Mouse (Mus musculus): ENCODE measurements around the gene Heatr4. TPM values are rescaled to one million over a fixed set of nuclear protein-coding genes. Genes with fewer than 3 reads are reported as not detected.
"Not testable (repeated sequence)": the region's sequence is repeated elsewhere in the genome, so short reads cannot be mapped to it uniquely, and the experiment has no call there.

Heatr4 gene
- polyA plus RNA-seq, 1 experiment: 0.03 TPM

GRCm38 (mm10) chr12:84008729-84009128 is 24.1 kb upstream of the Heatr4 start:
- H3K4me1 ChIP-seq (ENCODE audit: control insufficient read depth, insufficient read depth, low read length): peaks cover 3% of the 10 kb centered on the region
- 65% methylated on average over 8 of the region's 8 CpGs for WGBS
- no peak for DNase-seq
- H3K4me3 ChIP-seq (replicated peaks; ENCODE audit: insufficient read depth, low read depth, low read length): no peak overlapping the region
- no peaks in the 10 kb centered on the region for H3K27me3 ChIP-seq (ENCODE audit: control insufficient read depth, insufficient read depth, low read length)
- no peak for TF ChIP-seq POLR2A (IDR thresholded peaks at IDR 0.05; ENCODE audit: borderline replicate concordance, insufficient read depth, low read length)
- no peak for TF ChIP-seq CTCF (IDR thresholded peaks at IDR 0.05; ENCODE audit: borderline replicate concordance, insufficient read depth, low read depth, low read length)
- H3K27ac ChIP-seq (ENCODE audit: insufficient read depth, low read length): no peak overlapping the region

DNA sequence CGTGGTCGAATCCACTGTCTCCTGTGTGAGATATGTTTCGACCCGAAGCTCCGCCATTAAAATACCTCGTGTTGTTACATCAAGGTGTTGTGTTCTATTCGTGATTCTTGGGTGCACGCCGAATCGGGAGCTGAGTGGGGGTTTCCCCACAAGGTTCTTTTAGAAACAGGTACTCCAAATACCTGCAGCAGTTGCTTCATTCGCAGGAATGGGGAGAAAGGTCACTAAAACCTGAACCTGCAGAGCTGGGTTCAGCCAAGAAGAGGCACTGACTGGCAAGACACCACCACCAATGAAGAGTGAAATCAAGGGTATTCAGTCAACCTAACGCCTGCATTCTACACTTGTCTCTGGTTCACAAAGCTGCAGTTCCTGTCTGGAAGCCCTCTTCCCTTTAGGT is 23.6 kb upstream of the Heatr4 start:
- no peak for DNase-seq
- TF ChIP-seq CTCF (IDR thresholded peaks at IDR 0.05; ENCODE audit: borderline replicate concordance, insufficient read depth, low read depth, low read length): no peak
- no peak for TF ChIP-seq POLR2A (IDR thresholded peaks at IDR 0.05; ENCODE audit: borderline replicate concordance, insufficient read depth, low read length)
- H3K4me3 ChIP-seq (replicated peaks; ENCODE audit: insufficient read depth, low read depth, low read length): no peak overlapping the region
- H3K27ac ChIP-seq (ENCODE audit: insufficient read depth, low read length): no peak overlapping the region
- peaks cover 3% of the 10 kb centered on the region for H3K4me1 ChIP-seq (ENCODE audit: control insufficient read depth, insufficient read depth, low read length)
- no peaks in the 10 kb centered on the region for H3K27me3 ChIP-seq (ENCODE audit: control insufficient read depth, insufficient read depth, low read length)
- 92% methylated on average over 12 of the region's 12 CpGs for WGBS

DNA sequence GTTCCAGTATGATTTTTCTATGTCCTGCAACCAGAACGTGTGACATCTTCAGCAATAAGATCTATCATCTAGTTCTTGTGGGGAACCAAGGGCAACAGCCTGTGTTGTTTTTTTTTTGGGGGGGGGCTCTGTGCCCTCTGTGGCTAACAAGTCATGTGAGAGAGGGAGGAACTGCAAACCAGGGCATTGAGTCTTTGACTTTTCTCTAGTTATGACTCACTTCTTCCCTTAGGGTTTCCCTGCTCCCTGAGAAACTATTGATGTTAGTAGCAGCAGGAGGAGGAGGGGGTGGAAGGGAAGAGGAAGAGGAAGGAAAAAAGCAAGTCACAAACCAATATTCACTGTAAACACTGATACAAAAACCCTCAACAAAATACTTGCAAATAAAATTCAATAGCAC is 19.2 kb upstream of the Heatr4 start:
- Histone ChIP-seq H3K27me3 (ENCODE audit: control insufficient read depth, insufficient read depth, low read length) (no peaks in the 10 kb centered on the region), H3K4me1 (ENCODE audit: control insufficient read depth, insufficient read depth, low read length) (no peaks in the 10 kb centered on the region), H3K4me3 (replicated peaks; ENCODE audit: insufficient read depth, low read depth, low read length) (no peak overlapping the region), H3K27ac (ENCODE audit: insufficient read depth, low read length) (no peak overlapping the region)
- WGBS: 88% methylated on average over 1 of the region's 1 CpGs
- DNase-seq: no peak
- TF ChIP-seq POLR2A (IDR thresholded peaks at IDR 0.05; ENCODE audit: borderline replicate concordance, insufficient read depth, low read length) (no peak), CTCF (IDR thresholded peaks at IDR 0.05; ENCODE audit: borderline replicate concordance, insufficient read depth, low read depth, low read length) (no peak)

GRCm38 (mm10) chr12:84000418-84000817 is 15.8 kb upstream of the Heatr4 start:
- H3K27me3 ChIP-seq (ENCODE audit: control insufficient read depth, insufficient read depth, low read length): no peaks in the 10 kb centered on the region
- DNase-seq: no peak
- WGBS: 96% methylated on average over 3 of the region's 3 CpGs

DNA sequence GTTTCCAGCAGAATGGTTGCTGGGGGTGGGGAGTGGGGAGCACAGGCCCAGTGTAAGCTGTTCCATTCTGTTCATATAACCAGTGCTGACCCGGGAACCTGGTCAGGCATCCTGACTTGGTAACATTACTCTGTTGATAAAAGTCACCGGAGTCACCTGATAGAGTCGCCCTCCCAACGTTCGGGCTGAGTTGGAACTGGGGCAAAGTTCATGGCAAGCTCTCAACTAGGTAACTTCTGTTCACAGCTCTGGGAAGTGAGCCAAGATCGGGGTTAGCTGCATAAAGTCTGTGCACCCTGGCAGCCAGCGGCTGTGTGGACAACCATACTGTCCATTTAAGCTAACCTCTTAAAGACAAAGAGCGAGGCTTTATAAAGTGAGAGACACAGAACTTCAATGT is 14.6 kb upstream of the Heatr4 start:
- not testable (repeated sequence) for DNase-seq; H3K27ac ChIP-seq (ENCODE audit: insufficient read depth, low read length); H3K4me3 ChIP-seq (replicated peaks; ENCODE audit: insufficient read depth, low read depth, low read length); H3K27me3 ChIP-seq (ENCODE audit: control insufficient read depth, insufficient read depth, low read length); H3K4me1 ChIP-seq (ENCODE audit: control insufficient read depth, insufficient read depth, low read length)
- 52% methylated on average over 8 of the region's 8 CpGs for WGBS

More at GRCm38 (mm10) chr12:84000418-84000817, 15.8 kb upstream of the Heatr4 start:
- no peak overlapping the region for H3K27ac ChIP-seq (ENCODE audit: insufficient read depth, low read length)
- no peak overlapping the region for H3K4me3 ChIP-seq (replicated peaks; ENCODE audit: insufficient read depth, low read depth, low read length)
- TF ChIP-seq POLR2A (IDR thresholded peaks at IDR 0.05; ENCODE audit: borderline replicate concordance, insufficient read depth, low read length) (no peak), CTCF (IDR thresholded peaks at IDR 0.05; ENCODE audit: borderline replicate concordance, insufficient read depth, low read depth, low read length) (no peak)
- no peaks in the 10 kb centered on the region for H3K4me1 ChIP-seq (ENCODE audit: control insufficient read depth, insufficient read depth, low read length)

GRCm38 (mm10) chr12:83998341-83999107 is 13.9 kb upstream of the Heatr4 start:
- TF ChIP-seq CTCF (IDR thresholded peaks at IDR 0.05; ENCODE audit: borderline replicate concordance, insufficient read depth, low read depth, low read length): no peak
- TF ChIP-seq POLR2A (IDR thresholded peaks at IDR 0.05; ENCODE audit: borderline replicate concordance, insufficient read depth, low read length): no peak
- Histone ChIP-seq H3K27ac (ENCODE audit: insufficient read depth, low read length) (no peak overlapping the region), H3K27me3 (ENCODE audit: control insufficient read depth, insufficient read depth, low read length) (no peaks in the 10 kb centered on the region), H3K4me3 (replicated peaks; ENCODE audit: insufficient read depth, low read depth, low read length) (no peak overlapping the region), H3K4me1 (ENCODE audit: control insufficient read depth, insufficient read depth, low read length) (no peaks in the 10 kb centered on the region)
- DNase-seq: no peak
- 27% methylated on average over 11 of the region's 11 CpGs for WGBS

DNA sequence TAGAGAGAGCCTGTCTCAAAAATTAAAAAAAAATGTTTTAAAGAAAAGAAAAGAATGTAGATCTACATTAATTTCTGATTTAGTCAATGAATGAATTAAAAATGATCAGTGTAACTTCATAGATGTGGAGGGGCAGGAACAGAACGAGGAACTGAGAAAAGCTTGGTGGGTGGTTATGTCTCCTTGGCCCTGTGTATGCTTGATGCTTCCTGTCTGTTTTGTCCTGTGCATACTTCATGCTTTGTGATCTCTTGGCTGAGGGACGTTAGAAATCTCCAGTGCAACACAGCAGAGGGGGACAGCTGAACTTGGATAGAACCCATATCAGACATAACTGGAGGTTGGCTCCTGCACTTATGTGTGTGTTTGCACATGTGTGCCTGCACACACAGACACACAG is 12.6 kb upstream of the Heatr4 start:
- no peak overlapping the region for H3K27ac ChIP-seq (ENCODE audit: insufficient read depth, low read length)
- TF ChIP-seq CTCF (IDR thresholded peaks at IDR 0.05; ENCODE audit: borderline replicate concordance, insufficient read depth, low read depth, low read length): no peak
- TF ChIP-seq POLR2A (IDR thresholded peaks at IDR 0.05; ENCODE audit: borderline replicate concordance, insufficient read depth, low read length): no peak
- 59% methylated on average over 2 of the region's 2 CpGs for WGBS
- H3K27me3 ChIP-seq (ENCODE audit: control insufficient read depth, insufficient read depth, low read length): no peaks in the 10 kb centered on the region
- no peaks in the 10 kb centered on the region for H3K4me1 ChIP-seq (ENCODE audit: control insufficient read depth, insufficient read depth, low read length)
- no peak for DNase-seq
- no peak overlapping the region for H3K4me3 ChIP-seq (replicated peaks; ENCODE audit: insufficient read depth, low read depth, low read length)

DNA sequence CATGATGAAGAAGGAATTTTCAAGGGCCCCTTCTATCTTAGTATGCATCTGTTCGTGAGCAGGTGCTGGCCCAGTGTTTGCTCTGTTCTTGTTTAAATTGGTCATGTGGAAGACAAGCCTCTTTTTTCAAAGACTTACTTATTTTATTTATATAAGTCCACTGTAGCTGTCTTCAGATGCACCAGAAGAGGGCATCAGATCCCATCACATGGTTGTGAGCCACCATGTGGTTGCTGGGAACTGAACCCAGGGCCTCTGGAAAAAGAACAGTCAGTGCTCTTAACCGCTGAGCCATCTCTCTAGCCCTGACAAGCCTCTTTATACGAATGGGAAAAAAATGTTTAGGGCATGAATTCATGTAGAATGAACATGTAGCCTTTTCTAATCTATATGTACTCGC is 4.7 kb upstream of the Heatr4 start:
- Histone ChIP-seq H3K4me1 (ENCODE audit: control insufficient read depth, insufficient read depth, low read length) (no peaks in the 10 kb centered on the region), H3K27me3 (ENCODE audit: control insufficient read depth, insufficient read depth, low read length) (no peaks in the 10 kb centered on the region), H3K27ac (ENCODE audit: insufficient read depth, low read length) (no peak overlapping the region), H3K4me3 (replicated peaks; ENCODE audit: insufficient read depth, low read depth, low read length) (no peak overlapping the region)
- WGBS: 100% methylated on average over 4 of the region's 4 CpGs
- DNase-seq: no peak
- TF ChIP-seq CTCF (IDR thresholded peaks at IDR 0.05; ENCODE audit: borderline replicate concordance, insufficient read depth, low read depth, low read length) (no peak), POLR2A (IDR thresholded peaks at IDR 0.05; ENCODE audit: borderline replicate concordance, insufficient read depth, low read length) (no peak)

All from cerebellum, adult 2 months (tissue).